Mouse (Mus musculus) embryonic facial prominence, embryonic 13.5 days (tissue): ENCODE measurements around the gene Ano1. TPM values are rescaled to one million over a fixed set of nuclear protein-coding genes. Genes with fewer than 3 reads are reported as not detected.

ENCODE experiments used
- ATAC-seq: fragments of 200-750 bp; cut with Nextera tagmentation; 2 replicates; pipeline ENCODE4 v1.8.0; 2017; ENCODE audit warnings: low read depth; ENCODE audit not compliant: insufficient number of reproducible peaks, insufficient read depth, low FRiP score, low TSS enrichment
- H3K27ac ChIP-seq: fragments of 300-500 bp; sonication (generic); 2 replicates; pipeline ENCODE4 v1.5.1; 2015; ENCODE audit warnings: moderate library complexity, mild to moderate bottlenecking, inconsistent platforms
- H3K27me3 ChIP-seq: fragments of 300-500 bp; sonication (generic); 2 replicates; pipeline ENCODE4 v1.6.1; 2015; ENCODE audit warnings: mild to moderate bottlenecking, inconsistent platforms
- H3K36me3 ChIP-seq: fragments of 300-500 bp; sonication (generic); 2 replicates; pipeline ENCODE4 v1.6.1; 2015; ENCODE audit warnings: mild to moderate bottlenecking, inconsistent platforms
- H3K4me1 ChIP-seq: fragments of 300-500 bp; sonication (generic); 2 replicates; pipeline ENCODE4 v1.6.1; 2015; ENCODE audit warnings: inconsistent platforms
- H3K4me2 ChIP-seq: fragments of 300-500 bp; sonication (generic); 2 replicates; pipeline ENCODE4 v1.6.1; 2015; ENCODE audit warnings: moderate library complexity, mild to moderate bottlenecking, inconsistent platforms
- H3K4me3 ChIP-seq: fragments of 300-500 bp; sonication (generic); 2 replicates; pipeline ENCODE4 v1.5.1; 2015; ENCODE audit warnings: mild to moderate bottlenecking, inconsistent platforms
- H3K9ac ChIP-seq: fragments of 300-500 bp; sonication (generic); 2 replicates; pipeline ENCODE4 v1.6.1; 2015; ENCODE audit warnings: mild to moderate bottlenecking, inconsistent platforms
- H3K9me3 ChIP-seq: fragments of 300-500 bp; sonication (generic); 2 replicates; pipeline ENCODE4 v1.6.1; 2016; ENCODE audit warnings: inconsistent platforms
- WGBS: fragments of 180-500 bp; shearing (Covaris S2); methylation state at CpG from one replicate; pipeline ENCODE4 v1.1.7; 2015; ENCODE audit warnings: mixed read lengths; 5-methylcytosine and 5-hydroxymethylcytosine counted together
- polyA plus RNA-seq: library from polyadenylated mRNA; unstranded; fragments of >200 nt; fragmentation: Nextera tagmentation; extraction: Ambion mirVana; gene quantifications from 2 replicates; pipeline ENCODE4 v1.2.1, GENCODE M21; 2015

The Ano1 gene
- polyA plus RNA-seq, 1 experiment from 2014 or later = 12.8 TPM

GRCm38 (mm10) chr7:144689136-144689535, 62.6 kb downstream of the Ano1 start:
- no peak overlapping the region for H3K4me2 ChIP-seq
- ATAC-seq = no peak
- H3K27ac ChIP-seq = peak overlapping the region; percentile 68
- peaks cover 19% of the 10 kb centered on the region for H3K4me1 ChIP-seq
- no peaks in the 10 kb centered on the region for H3K36me3 ChIP-seq
- WGBS = 14% methylated on average over 7 of the region's 7 CpGs
- no peaks in the 10 kb centered on the region for H3K27me3 ChIP-seq
- H3K9ac ChIP-seq = no peak overlapping the region
- H3K9me3 ChIP-seq = no peaks in the 10 kb centered on the region
- H3K4me3 ChIP-seq = no peak overlapping the region

- 88% methylated on average over 2 of the region's 2 CpGs for WGBS
- ATAC-seq = 0 out of 2 replicates have a peak, but pooled peaks have one; percentile 45
Measured at GRCm38 (mm10) chr7:144687663-144688381, 64.0 kb downstream of the Ano1 start.

GRCm38 (mm10) chr7:144684947-144685346, 66.8 kb downstream of the Ano1 start:
- H3K27me3 ChIP-seq = peaks cover 9% of the 10 kb centered on the region
- H3K27ac ChIP-seq = no peak overlapping the region
- H3K36me3 ChIP-seq = no peaks in the 10 kb centered on the region
- H3K4me3 ChIP-seq = no peak overlapping the region
- no peaks in the 10 kb centered on the region for H3K9me3 ChIP-seq
- H3K9ac ChIP-seq = no peak overlapping the region
- 54% methylated on average over 4 of the region's 4 CpGs for WGBS
- no peak overlapping the region for H3K4me2 ChIP-seq
- ATAC-seq = no peak
- peaks cover 16% of the 10 kb centered on the region for H3K4me1 ChIP-seq

More at GRCm38 (mm10) chr7:144687663-144688381, 64.0 kb downstream of the Ano1 start:
- no peaks in the 10 kb centered on the region for H3K36me3 ChIP-seq
- peaks cover 19% of the 10 kb centered on the region for H3K4me1 ChIP-seq
- H3K4me3 ChIP-seq = no peak overlapping the region
- H3K27me3 ChIP-seq = no peaks in the 10 kb centered on the region
- no peak overlapping the region for H3K27ac ChIP-seq
- H3K9me3 ChIP-seq = no peaks in the 10 kb centered on the region
- H3K4me2 ChIP-seq = no peak overlapping the region
- H3K9ac ChIP-seq = no peak overlapping the region

- peaks cover 14% of the 10 kb centered on the region for H3K27me3 ChIP-seq
- no peak overlapping the region; the same call in 1 of the 2 replicates for H3K27ac ChIP-seq
- ATAC-seq = no peak
- no peak overlapping the region for H3K4me2 ChIP-seq
- no peak overlapping the region for H3K4me3 ChIP-seq
- no peaks in the 10 kb centered on the region for H3K9me3 ChIP-seq
- WGBS = 23% methylated on average over 5 of the region's 5 CpGs
- H3K4me1 ChIP-seq = peaks cover 16% of the 10 kb centered on the region
- no peaks in the 10 kb centered on the region for H3K36me3 ChIP-seq
- no peak overlapping the region for H3K9ac ChIP-seq
Measured at GRCm38 (mm10) chr7:144684467-144684866, 67.3 kb downstream of the Ano1 start.

GRCm38 (mm10) chr7:144680096-144680495, 71.7 kb downstream of the Ano1 start:
- no peak overlapping the region for H3K4me3 ChIP-seq
- peaks cover 41% of the 10 kb centered on the region for H3K27me3 ChIP-seq
- H3K4me1 ChIP-seq = peaks cover 22% of the 10 kb centered on the region
- H3K4me2 ChIP-seq = no peak overlapping the region
- ATAC-seq = no peak
- H3K9me3 ChIP-seq = no peaks in the 10 kb centered on the region
- H3K27ac ChIP-seq = no peak overlapping the region
- 68% methylated on average over 5 of the region's 5 CpGs for WGBS
- H3K36me3 ChIP-seq = no peaks in the 10 kb centered on the region
- H3K9ac ChIP-seq = no peak overlapping the region

DNA sequence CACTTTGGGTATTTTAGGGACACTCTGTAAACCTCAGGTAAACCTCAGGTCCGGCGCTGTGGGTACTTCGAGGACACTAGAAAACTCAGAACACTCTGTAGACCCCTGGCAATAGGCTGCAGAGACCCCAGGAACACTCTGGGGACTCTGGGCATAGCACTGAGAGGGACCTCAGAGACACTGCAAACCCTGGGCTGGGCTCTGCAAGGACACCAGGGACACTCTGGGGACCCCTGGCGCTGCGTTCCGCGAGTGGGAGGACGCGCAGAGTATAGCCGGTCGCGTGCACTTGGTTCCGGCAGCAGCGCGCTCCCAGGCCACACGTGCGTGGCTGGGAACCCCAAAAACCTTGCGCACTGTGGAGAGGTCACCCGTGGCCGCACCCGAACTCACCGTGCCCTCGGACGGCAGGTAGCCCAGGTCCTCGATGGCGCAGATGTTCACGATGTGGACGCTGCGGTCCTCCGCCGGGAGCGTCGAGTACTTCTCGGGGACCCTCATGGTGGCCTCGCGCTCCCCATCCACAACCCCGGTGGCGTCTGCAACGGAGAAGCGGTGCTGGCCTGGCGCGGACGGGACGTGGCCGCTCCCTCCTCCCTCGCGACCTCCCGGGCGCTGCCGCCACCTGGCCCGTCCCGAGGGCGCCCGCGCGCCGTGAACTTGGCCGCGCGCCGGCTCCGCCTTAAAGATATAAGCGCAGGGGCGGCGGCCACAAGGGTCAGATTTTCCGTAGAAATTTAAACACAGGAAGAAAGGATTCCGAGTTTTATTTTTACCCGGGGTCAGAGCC, 73.3 kb downstream of the Ano1 start:
- H3K4me3 ChIP-seq = peak overlapping the region; percentile 47
- H3K9me3 ChIP-seq = no peaks in the 10 kb centered on the region
- peak overlapping the region; percentile 85 for H3K4me2 ChIP-seq
- ATAC-seq = no peak
- no peaks in the 10 kb centered on the region for H3K36me3 ChIP-seq
- peaks cover 18% of the 10 kb centered on the region for H3K4me1 ChIP-seq
- H3K9ac ChIP-seq = peak overlapping the region; percentile 68
- WGBS = 8% methylated on average over 68 of the region's 68 CpGs
- peaks cover 41% of the 10 kb centered on the region for H3K27me3 ChIP-seq
- no peak overlapping the region for H3K27ac ChIP-seq

- peaks cover 41% of the 10 kb centered on the region for H3K27me3 ChIP-seq
- H3K27ac ChIP-seq = no peak overlapping the region
- H3K4me1 ChIP-seq = peaks cover 18% of the 10 kb centered on the region
- 35% methylated on average over 11 of the region's 12 CpGs for WGBS
- H3K4me3 ChIP-seq = peak overlapping the region; percentile 47; the same call in 1 of the 2 replicates
- no peaks in the 10 kb centered on the region for H3K36me3 ChIP-seq
- peak overlapping the region; percentile 85 for H3K4me2 ChIP-seq
- H3K9ac ChIP-seq = no peak overlapping the region
- no peaks in the 10 kb centered on the region for H3K9me3 ChIP-seq
- ATAC-seq = no peak
Measured at GRCm38 (mm10) chr7:144677341-144678086, 74.3 kb downstream of the Ano1 start.

- Histone ChIP-seq H3K36me3 (no peaks in the 10 kb centered on the region), H3K9me3 (no peaks in the 10 kb centered on the region), H3K4me1 (peaks cover 18% of the 10 kb centered on the region), H3K27ac (no peak overlapping the region), H3K4me3 (no peak overlapping the region), H3K9ac (no peak overlapping the region), H3K4me2 (no peak overlapping the region), H3K27me3 (peaks cover 39% of the 10 kb centered on the region)
- 93% methylated on average over 8 of the region's 8 CpGs for WGBS
- no peak for ATAC-seq
Measured at GRCm38 (mm10) chr7:144675632-144676031, 76.1 kb downstream of the Ano1 start.

GRCm38 (mm10) chr7:144669895-144670294, 81.9 kb downstream of the Ano1 start:
- Histone ChIP-seq H3K4me3 (no peak overlapping the region), H3K4me2 (no peak overlapping the region), H3K9me3 (no peaks in the 10 kb centered on the region), H3K4me1 (no peaks in the 10 kb centered on the region; the same call in 1 of the 2 replicates), H3K36me3 (no peaks in the 10 kb centered on the region), H3K27ac (no peak overlapping the region), H3K27me3 (no peaks in the 10 kb centered on the region), H3K9ac (no peak overlapping the region)
- no peak for ATAC-seq
- 86% methylated on average over 2 of the region's 2 CpGs for WGBS

DNA sequence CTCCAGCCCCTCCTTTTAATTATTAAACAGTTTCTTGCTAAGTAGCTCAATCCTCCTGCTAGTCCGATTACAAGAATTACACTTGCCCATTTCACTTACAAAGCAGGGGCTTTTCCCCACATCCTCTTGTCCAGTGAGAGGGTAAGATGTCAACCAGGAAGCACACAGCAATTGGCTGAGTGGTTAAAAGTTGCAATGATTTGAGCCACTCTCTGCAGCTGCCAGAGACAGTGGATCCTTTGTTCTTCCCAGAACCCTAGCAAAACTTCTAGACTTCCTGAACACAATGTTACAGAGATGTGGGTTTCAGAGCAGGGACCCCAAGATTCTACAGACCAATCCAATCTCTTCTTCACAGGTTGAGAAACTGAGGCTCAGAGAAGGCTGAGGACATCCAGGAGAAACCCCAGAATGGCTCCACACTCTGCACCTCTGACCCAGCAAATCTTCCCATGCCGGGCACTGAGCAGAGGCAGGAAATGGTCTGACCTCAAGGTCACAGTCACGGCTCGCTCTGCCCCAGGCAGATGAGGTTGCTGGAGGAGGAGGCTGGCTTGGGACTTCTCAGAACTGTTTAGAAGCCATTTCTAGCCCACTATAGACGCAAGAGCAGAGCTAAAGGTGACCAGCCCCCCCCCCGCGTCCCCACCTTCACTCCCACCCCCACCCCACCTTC, 83.0 kb downstream of the Ano1 start:
- H3K27me3 ChIP-seq = no peaks in the 10 kb centered on the region
- no peak overlapping the region for H3K27ac ChIP-seq
- WGBS = 25% methylated on average over 7 of the region's 7 CpGs
- no peak overlapping the region for H3K4me2 ChIP-seq
- no peak for ATAC-seq
- H3K9me3 ChIP-seq = no peaks in the 10 kb centered on the region
- H3K9ac ChIP-seq = 0 out of 2 replicates have a peak overlapping the region, but pooled peaks have one; percentile 27
- H3K36me3 ChIP-seq = no peaks in the 10 kb centered on the region
- no peak overlapping the region for H3K4me3 ChIP-seq
- H3K4me1 ChIP-seq = no peaks in the 10 kb centered on the region; the same call in 1 of the 2 replicates

DNA sequence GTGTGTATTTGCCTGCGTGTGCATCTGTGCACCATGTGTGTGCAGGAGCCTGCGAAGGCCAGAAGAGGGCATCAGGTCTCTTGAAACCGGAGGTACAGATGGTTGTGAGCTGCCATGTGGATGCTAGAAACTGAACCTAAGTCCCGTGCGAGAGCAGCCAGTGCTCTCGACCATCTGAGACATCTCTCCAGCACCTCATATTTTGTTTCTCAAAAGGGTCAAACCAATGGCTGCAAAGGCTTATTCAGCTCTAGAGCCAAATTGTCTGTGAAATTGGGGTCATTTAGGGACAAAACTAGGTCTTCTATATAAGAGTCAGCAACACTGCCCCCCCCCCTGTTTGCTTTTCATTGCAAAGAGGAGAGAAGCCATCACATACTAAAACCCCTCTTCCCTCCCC, 84.7 kb downstream of the Ano1 start:
- Histone ChIP-seq H3K4me3 (no peak overlapping the region), H3K9ac (no peak overlapping the region), H3K27ac (no peak overlapping the region), H3K4me2 (no peak overlapping the region), H3K27me3 (no peaks in the 10 kb centered on the region), H3K36me3 (no peaks in the 10 kb centered on the region), H3K4me1 (no peaks in the 10 kb centered on the region; the same call in 1 of the 2 replicates), H3K9me3 (no peaks in the 10 kb centered on the region)
- ATAC-seq = no peak
- 94% methylated on average over 6 of the region's 6 CpGs for WGBS
